ENCODE assay signal across 24 mouse cellular contexts in genomic region chr13:54428771-54429170, GRCm38 (mm10).
"Had no signal": no experiment of that assay in that cellular context is flagged by ENCODE, and none has a peak within 500 bp of the region (broad histone marks: within the 10 kb centered on the region; RNA-seq: fewer than 3 reads in every experiment).

No protein-coding gene starts in this region.

- H3K27me3 ChIP-seq: heart, embryonic 12.5 days; hindbrain, embryonic 13.5 days; hindbrain, embryonic 15.5 days; kidney, embryonic 15.5 days; limb, embryonic 13.5 days; limb, embryonic 15.5 days had no signal

- H3K36me3 ChIP-seq: heart, embryonic 10.5 days; heart, embryonic 12.5 days; hindbrain, embryonic 13.5 days; hindbrain, embryonic 15.5 days; kidney, embryonic 15.5 days; limb, embryonic 13.5 days; limb, embryonic 15.5 days had no signal

- H3K4me1 ChIP-seq: heart, embryonic 12.5 days had no signal

- H3K9ac ChIP-seq: heart, embryonic 12.5 days; hindbrain, embryonic 13.5 days; hindbrain, embryonic 15.5 days; kidney, embryonic 15.5 days; limb, embryonic 13.5 days; limb, embryonic 15.5 days had no signal

- H3K4me2 ChIP-seq: heart, embryonic 12.5 days; hindbrain, embryonic 13.5 days; hindbrain, embryonic 15.5 days; kidney, embryonic 15.5 days; limb, embryonic 13.5 days; limb, embryonic 15.5 days had no signal

- ATAC-seq: hindbrain, postnatal 0 days; intestine, embryonic 16.5 days had no signal

- H3K4me3 ChIP-seq: gastrocnemius, adult 2 months; heart, adult 2 months; heart, embryonic 10.5 days; heart, embryonic 12.5 days; hindbrain, embryonic 13.5 days; hindbrain, embryonic 15.5 days; kidney, embryonic 15.5 days; limb, embryonic 13.5 days; limb, embryonic 15.5 days had no signal

- DNase-seq: gastrocnemius, adult 2 months; gastrocnemius, postnatal 10 days; gastrocnemius, postnatal 25 days; heart, adult 2 months; heart, postnatal 10 days; heart, postnatal 36 days; kidney, adult 11 months; kidney, adult 2 months; kidney, adult 9 months; kidney, postnatal 14 days; kidney, postnatal 36 days; layer of hippocampus, adult 9-11 months; layer of hippocampus, postnatal 36 days; left cerebral cortex, postnatal 4 days had no signal

- H3K27ac ChIP-seq: gastrocnemius, adult 2 months; heart, adult 2 months; heart, embryonic 10.5 days; hindbrain, embryonic 13.5 days; hindbrain, embryonic 15.5 days; hindbrain, postnatal 0 days; kidney, embryonic 15.5 days; kidney, postnatal 0 days; limb, embryonic 13.5 days; limb, embryonic 15.5 days had no signal

- H3K9me3 ChIP-seq: heart, embryonic 10.5 days; hindbrain, embryonic 13.5 days; hindbrain, embryonic 15.5 days; limb, embryonic 15.5 days had no signal
